Mouse (Mus musculus): ENCODE measurements around the gene Fam163a. TPM values are rescaled to one million over a fixed set of nuclear protein-coding genes. Genes with fewer than 3 reads are reported as not detected.
"Not testable (repeated sequence)": the region's sequence is repeated elsewhere in the genome, so short reads cannot be mapped to it uniquely, and the experiment has no call there.

The Fam163a gene
- total RNA-seq (2022), result not detected

DNA sequence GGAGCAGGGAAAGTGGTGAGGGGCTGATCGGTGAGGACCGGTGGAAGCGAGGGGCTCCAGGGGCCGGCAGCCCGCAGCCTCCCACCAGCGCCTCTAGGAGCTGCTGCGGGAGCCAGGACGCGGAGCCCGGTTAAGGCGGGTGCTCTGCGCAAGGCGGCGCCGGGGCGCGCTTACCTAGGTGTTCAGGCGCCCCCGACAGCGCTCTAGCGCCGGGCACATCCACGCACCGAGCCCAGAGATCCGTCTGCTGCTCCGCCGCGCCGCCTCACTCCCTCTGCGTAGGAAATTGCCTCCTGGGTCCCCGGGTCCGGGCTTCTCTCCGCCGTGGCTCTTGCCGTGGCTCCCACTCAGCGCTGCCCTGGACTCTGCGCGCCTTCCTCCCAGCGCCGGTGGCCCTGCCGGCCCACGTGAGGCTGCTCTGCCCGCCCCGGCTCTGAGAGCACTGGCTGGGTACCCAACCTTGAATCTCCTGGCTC lies at the start of gene Fam163a:
Gene Fam163a (minus strand): TSS at position 371 of the 476 bp plus-strand sequence.
- DNase-seq (ENCODE audit: low spot score in 2 of 2), result no peak

DNA sequence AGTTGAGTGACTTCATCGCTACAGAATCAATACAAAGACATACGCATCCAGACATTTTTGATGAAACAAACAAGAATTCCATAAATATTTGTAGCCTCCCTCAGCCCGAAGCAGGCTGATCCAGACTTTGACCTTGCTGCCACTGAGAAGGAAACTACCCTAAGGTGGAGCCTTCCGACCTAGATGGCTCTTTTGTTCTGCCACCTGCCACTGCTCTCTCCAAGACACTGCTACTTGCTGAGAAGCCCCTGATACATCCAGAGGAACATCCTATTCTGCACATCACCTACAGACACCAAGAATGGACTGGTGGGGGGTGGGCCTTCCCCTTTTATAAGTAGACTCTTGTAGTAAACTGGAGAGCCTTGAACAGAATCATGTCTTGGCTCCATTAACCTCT lies 46.3 kb upstream of the Fam163a start:
- DNase-seq (ENCODE audit: low spot score in 2 of 2), result not testable (repeated sequence)

DNA sequence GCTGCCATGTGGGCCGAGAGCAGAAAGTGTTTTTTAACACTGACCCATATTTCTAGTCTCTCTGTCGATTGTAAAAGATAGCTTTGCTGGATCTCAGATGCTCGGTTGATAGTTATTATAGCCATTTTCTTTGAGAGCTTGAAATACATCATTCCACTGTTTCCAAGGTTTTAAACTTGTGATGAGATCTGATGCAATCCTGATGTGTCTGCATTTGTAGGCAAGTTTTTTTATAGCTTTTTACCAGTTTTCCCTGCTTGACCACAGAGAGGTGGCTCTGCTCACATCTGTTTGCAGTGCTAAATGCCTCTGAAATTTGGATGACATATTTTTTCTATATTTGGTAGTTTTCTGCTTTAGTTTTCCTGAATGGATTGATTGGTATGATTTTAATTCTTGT lies 43.1 kb upstream of the Fam163a start:
- DNase-seq (ENCODE audit: low spot score in 2 of 2), result no peak

- no peak for DNase-seq (ENCODE audit: low spot score in 2 of 2)
Measured at GRCm38 (mm10) chr1:156241713-156242348, 37.0 kb upstream of the Fam163a start.

GRCm38 (mm10) chr1:156241035-156241434 lies 36.2 kb upstream of the Fam163a start:
- no peak for DNase-seq (ENCODE audit: low spot score in 2 of 2)

GRCm38 (mm10) chr1:156231122-156231521 lies 26.3 kb upstream of the Fam163a start:
- no peak for DNase-seq (ENCODE audit: low spot score in 2 of 2)

- peak in 1 of 2 experiments; percentile 12 for DNase-seq (ENCODE audit: low spot score in 2 of 2)
Measured at GRCm38 (mm10) chr1:156230339-156231089, 25.7 kb upstream of the Fam163a start.

DNA sequence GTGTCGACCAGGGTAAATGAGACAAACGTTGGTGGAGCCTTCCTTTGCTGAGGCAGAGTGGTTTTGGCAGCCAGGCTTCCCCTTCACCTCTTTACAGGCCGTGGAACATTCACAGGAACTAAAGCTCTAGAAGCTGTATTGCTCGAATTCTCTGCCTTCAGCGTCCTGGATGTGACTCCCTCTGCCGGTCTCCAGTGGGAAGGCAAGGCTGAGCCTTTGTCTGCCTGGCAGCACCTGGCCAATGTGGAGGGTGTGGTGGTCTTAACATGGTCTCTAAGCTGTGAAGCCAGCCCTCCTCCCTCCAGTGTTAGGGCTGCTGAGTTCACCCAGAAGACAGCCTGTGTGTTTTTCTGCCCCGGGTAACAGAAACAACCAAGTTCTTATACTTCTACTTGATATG lies 24.6 kb upstream of the Fam163a start:
- DNase-seq (ENCODE audit: low spot score in 2 of 2), result no peak

- no peak for DNase-seq (ENCODE audit: low spot score in 2 of 2)
Measured at GRCm38 (mm10) chr1:156228728-156229127, 23.9 kb upstream of the Fam163a start.

DNA sequence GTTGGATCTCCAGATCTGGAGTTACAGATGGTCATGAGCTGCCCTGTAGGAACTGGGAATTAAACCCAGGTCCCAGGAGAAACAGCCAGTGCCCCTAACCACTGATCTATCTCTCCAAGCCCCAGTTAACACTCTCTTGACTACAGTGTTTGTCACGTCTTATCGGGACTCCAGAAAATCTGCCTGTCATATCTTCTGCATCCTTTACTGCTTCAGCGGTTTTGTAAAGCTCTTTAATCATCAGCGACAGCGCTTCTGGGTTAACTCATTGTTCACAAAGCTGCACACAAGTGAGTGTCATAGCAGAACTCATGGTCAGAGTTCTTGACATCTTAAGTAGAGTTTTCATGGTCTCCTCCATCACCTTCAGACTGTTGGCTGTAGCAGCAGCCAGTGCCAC lies 22.1 kb upstream of the Fam163a start:
- no peak for DNase-seq (ENCODE audit: low spot score in 2 of 2)

- no peak for DNase-seq (ENCODE audit: low spot score in 2 of 2)
Measured at GRCm38 (mm10) chr1:156222205-156223000, 17.6 kb upstream of the Fam163a start.

GRCm38 (mm10) chr1:156221327-156221726 lies 16.5 kb upstream of the Fam163a start:
- DNase-seq (ENCODE audit: low spot score in 2 of 2), result no peak

- DNase-seq (ENCODE audit: low spot score in 2 of 2), result no peak
Measured at GRCm38 (mm10) chr1:156218573-156218972, 13.7 kb upstream of the Fam163a start.

GRCm38 (mm10) chr1:156217941-156218340 lies 13.1 kb upstream of the Fam163a start:
- no peak for DNase-seq (ENCODE audit: low spot score in 2 of 2)

DNA sequence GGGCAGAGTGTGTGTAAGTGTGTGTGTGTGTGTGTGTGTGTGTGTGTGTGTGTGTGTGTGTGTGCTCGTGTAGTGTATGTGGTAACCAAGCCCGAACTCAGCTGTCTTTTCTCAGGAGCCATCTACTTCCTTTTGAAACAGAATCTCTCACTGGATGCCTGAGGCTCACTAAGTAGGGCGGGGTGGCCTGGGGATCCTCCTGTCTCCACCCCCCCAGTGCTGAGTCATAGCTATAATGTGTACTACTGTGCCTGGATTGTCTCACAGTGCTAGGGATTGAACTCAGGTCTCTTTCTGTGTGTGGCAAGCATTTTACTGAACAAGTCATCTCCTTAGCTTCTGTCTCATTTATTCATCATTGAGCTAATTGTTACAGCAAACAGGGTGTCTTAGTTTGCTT lies 12.6 kb upstream of the Fam163a start:
- peak; percentile 40 to 52 for DNase-seq (ENCODE audit: low spot score in 2 of 2)

GRCm38 (mm10) chr1:156216249-156216648 lies 11.4 kb upstream of the Fam163a start:
- DNase-seq (ENCODE audit: low spot score in 2 of 2), result no peak

DNA sequence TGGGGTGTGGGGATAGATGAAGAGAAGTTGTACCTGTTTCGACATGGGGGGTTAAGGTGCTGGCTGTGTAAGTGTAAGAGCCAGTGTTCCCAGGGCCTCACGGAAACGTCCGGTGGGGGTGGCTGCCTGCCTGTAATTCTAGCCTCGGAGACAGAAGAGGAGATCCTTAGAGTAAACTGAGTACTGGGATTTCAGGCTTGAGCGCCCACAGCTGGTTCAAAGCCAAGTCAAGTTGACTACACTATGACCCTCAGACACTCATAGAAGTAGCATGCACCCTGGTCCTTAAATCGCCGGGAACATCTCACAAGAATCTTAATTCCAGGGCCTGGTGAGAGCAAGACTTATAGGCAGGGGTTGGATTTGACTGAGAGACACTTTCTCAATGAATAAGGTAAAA lies 9.8 kb upstream of the Fam163a start:
- no peak for DNase-seq (ENCODE audit: low spot score in 2 of 2)

DNA sequence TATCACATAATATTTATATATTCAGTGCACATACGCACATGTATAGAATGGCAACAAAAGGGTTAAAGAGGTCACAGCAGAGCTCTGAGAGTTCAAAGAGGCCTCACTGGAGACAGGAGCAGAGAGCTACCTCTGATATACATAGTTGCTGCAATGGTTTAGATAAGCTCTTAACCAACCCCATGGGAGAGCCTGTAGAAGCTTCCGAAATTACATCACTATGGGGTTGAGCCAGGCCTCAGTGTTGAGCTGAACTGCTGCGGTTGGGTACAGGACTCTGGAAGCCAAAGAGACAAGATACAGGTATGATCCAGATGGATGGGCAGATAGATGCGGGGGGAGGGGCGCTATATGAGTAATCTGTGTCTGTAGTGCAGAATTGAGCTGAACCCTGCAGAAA lies 8.1 kb upstream of the Fam163a start:
- DNase-seq (ENCODE audit: low spot score in 2 of 2), result no peak

- DNase-seq (ENCODE audit: low spot score in 2 of 2), result no peak
Measured at GRCm38 (mm10) chr1:156211809-156212317, 7.0 kb upstream of the Fam163a start.

GRCm38 (mm10) chr1:156205164-156205563 lies 338 bp upstream of the Fam163a start:
- no peak for DNase-seq (ENCODE audit: low spot score in 2 of 2)

- DNase-seq (ENCODE audit: low spot score in 2 of 2), result no peak
Measured at GRCm38 (mm10) chr1:156203961-156204655, 718 bp downstream of the Fam163a start.

All from gastrocnemius, adult 8-10 months (tissue).